Comparison of ENCODE assay signal across 14 mouse cellular contexts in genomic region chr6:60994114-60994513, GRCm38 (mm10).
DNase-seq lines count a peak whose midpoint lies in the region; ATAC-seq and TF ChIP-seq lines count a peak whose summit lies in the region.
"Had no signal": no experiment of that assay in that cellular context is flagged by ENCODE, and none has a peak within 500 bp of the region (broad histone marks: within the 10 kb centered on the region; RNA-seq: fewer than 3 reads in every experiment).

No protein-coding gene starts in this region.

- no peak overlapping the region for H3K4me3 ChIP-seq in lung, postnatal 0 days (ENCODE audit: low read depth, low read length)
- H3K4me3 ChIP-seq: neural tube, embryonic 12.5 days had no signal

- TF ChIP-seq EP300 in lung, postnatal 0 days (IDR thresholded peaks at IDR 0.05), result no peak

- H3K27ac ChIP-seq in lung, postnatal 0 days (ENCODE audit: low read length), result no peak overlapping the region
- H3K27ac ChIP-seq: neural tube, embryonic 12.5 days had no signal

- intact Hi-C loops in gastrocnemius, postnatal 14 days (cut with DNase I; ENCODE audit: low total_unique reads), result no loop called here

- WGBS in lung, postnatal 0 days, result 22% methylated on average over 6 of the region's 6 CpGs

- H3K4me1 ChIP-seq in lung, postnatal 0 days (ENCODE audit: insufficient read depth, low read depth, low read length), result no peaks in the 10 kb centered on the region
- H3K4me1 ChIP-seq: neural tube, embryonic 12.5 days had no signal

- no peak for ATAC-seq in lung, postnatal 0 days

- H3K4me2 ChIP-seq in lung, postnatal 0 days (replicated peaks; ENCODE audit: low read depth, low read length), result 0 out of 2 replicates have a peak overlapping the region, but pooled peaks have one; percentile 14
- H3K4me2 ChIP-seq: neural tube, embryonic 12.5 days had no signal

- no peaks in the 10 kb centered on the region for H3K27me3 ChIP-seq in lung, postnatal 0 days (replicated peaks; ENCODE audit: insufficient read depth, low read length)
- H3K27me3 ChIP-seq: neural tube, embryonic 12.5 days had no signal

- peak; percentile 10 for DNase-seq in embryo, embryonic 9.5 days (ENCODE audit: extremely low spot score)
- DNase-seq in embryo, embryonic 10 days (ENCODE audit: low spot score), result no peak
- no peak for DNase-seq in lung, postnatal 0 days (ENCODE audit: low spot score)
- DNase-seq in lung, postnatal 4 days, result no peak
- peak; percentile 12 to 32 for DNase-seq in kidney, postnatal 4 days
- DNase-seq in left cerebral cortex, adult 8-10 months (ENCODE audit: low spot score in 2 of 2), result no peak
- DNase-seq in cerebellum, postnatal 36 days, result no peak
- DNase-seq in gastrocnemius, postnatal 14 days, result no peak
- DNase-seq: cerebellum, postnatal 14 days; heart, postnatal 14 days; layer of hippocampus, postnatal 36 days; lung, postnatal 36 days; spleen, adult 18-20 months had no signal

- H3K9me3 ChIP-seq in lung, postnatal 0 days (ENCODE audit: low read length), result no peaks in the 10 kb centered on the region
- H3K9me3 ChIP-seq: neural tube, embryonic 12.5 days had no signal

- TF ChIP-seq CTCF in lung, postnatal 0 days (IDR thresholded peaks at IDR 0.05), result no peak

- no peak overlapping the region for H3K9ac ChIP-seq in lung, postnatal 0 days (replicated peaks; ENCODE audit: low read depth)
- H3K9ac ChIP-seq: neural tube, embryonic 12.5 days had no signal

- no peaks in the 10 kb centered on the region for H3K36me3 ChIP-seq in lung, postnatal 0 days (ENCODE audit: insufficient read depth, low read length)
- H3K36me3 ChIP-seq: neural tube, embryonic 12.5 days had no signal

Comparison
In these comparisons a context has a peak if more than half of its experiments do, and no peak if none do; other contexts are left out.
1. DNase-seq: peak in embryo, embryonic 9.5 days (single experiment) and kidney, postnatal 4 days (2 of 2); none in embryo, embryonic 10 days (single experiment), lung, postnatal 0 days (single experiment), lung, postnatal 4 days (0 of 2), left cerebral cortex, adult 8-10 months (0 of 2), cerebellum, postnatal 36 days (0 of 2) and gastrocnemius, postnatal 14 days (single experiment).